Mouse (Mus musculus) neural tube, embryonic 14.5 days (tissue): ENCODE measurements at regions not wholly inside any gene's neighbourhood (a gene's known extent, or its start where the extent isn't known, plus 50 kb on each side); places are given as distances from the start of the nearest gene placed in this dataset.

Source experiments
- ATAC-seq: fragments of 200-750 bp; cut with Nextera tagmentation; 2 replicates; pipeline ENCODE4 v1.8.0; 2017; ENCODE audit warnings: low read depth, mild to moderate bottlenecking, moderate TSS enrichment, moderate library complexity
- H3K27ac ChIP-seq: fragments of 300-500 bp; sonication (generic); 2 replicates; pipeline ENCODE4 v1.5.1; 2014; ENCODE audit warnings: low read depth, mild to moderate bottlenecking, control low read depth, low read length, moderate library complexity, mixed read lengths
- H3K27me3 ChIP-seq: fragments of 300-500 bp; sonication (generic); 2 replicates; pipeline ENCODE4 v1.6.1; 2014; ENCODE audit warnings: low read length; ENCODE audit not compliant: control insufficient read depth, insufficient read depth
- H3K36me3 ChIP-seq: fragments of 300-500 bp; sonication (generic); 2 replicates; pipeline ENCODE4 v1.6.1; 2014; ENCODE audit warnings: low read length, mixed read lengths; ENCODE audit not compliant: control insufficient read depth, insufficient read depth
- H3K4me1 ChIP-seq: fragments of 300-500 bp; sonication (generic); 2 replicates; pipeline ENCODE4 v1.6.1; 2014; ENCODE audit warnings: low read length; ENCODE audit not compliant: control insufficient read depth, insufficient read depth
- H3K4me2 ChIP-seq: fragments of 300-500 bp; sonication (generic); 2 replicates; pipeline ENCODE4 v1.6.1; 2014; ENCODE audit warnings: mild to moderate bottlenecking, low read depth, low read length, control low read depth
- H3K4me3 ChIP-seq: fragments of 300-500 bp; sonication (generic); 2 replicates; pipeline ENCODE4 v1.5.1; 2014; ENCODE audit warnings: low read depth, low read length, control low read depth, mixed read lengths
- H3K9ac ChIP-seq: fragments of 300-500 bp; sonication (generic); replicated peaks from 2 replicates; pipeline ENCODE4 v1.6.1; 2014; ENCODE audit warnings: low read depth, mild to moderate bottlenecking, control low read depth, low read length, mixed read lengths
- H3K9me3 ChIP-seq: fragments of 300-500 bp; sonication (generic); 2 replicates; pipeline ENCODE4 v1.6.1; 2016; ENCODE audit warnings: low read length; ENCODE audit not compliant: control insufficient read depth
- WGBS: fragments of 180-500 bp; shearing (Covaris S2); extraction: QIAGEN DNeasy Blood & Tissue Kit; methylation state at CpG from one replicate; pipeline ENCODE4 v1.1.7; 2014; 5-methylcytosine and 5-hydroxymethylcytosine counted together

GRCm38 (mm10) chr4:12474421-12474820, 302.6 kb upstream of the Fam92a start:
- ATAC-seq = no peak
- no peak overlapping the region for H3K27ac ChIP-seq
- no peak overlapping the region for H3K4me2 ChIP-seq

GRCm38 (mm10) chr4:12461701-12462100, 289.9 kb upstream of the Fam92a start:
- no peak overlapping the region for H3K9ac ChIP-seq
- no peaks in the 10 kb centered on the region for H3K36me3 ChIP-seq
- no peak for ATAC-seq
- H3K27me3 ChIP-seq = no peaks in the 10 kb centered on the region
- no peak overlapping the region for H3K4me2 ChIP-seq
- H3K9me3 ChIP-seq = no peaks in the 10 kb centered on the region
- no peak overlapping the region for H3K4me3 ChIP-seq
- H3K27ac ChIP-seq = no peak overlapping the region
- WGBS = 66% methylated on average over 2 of the region's 2 CpGs
- H3K4me1 ChIP-seq = no peaks in the 10 kb centered on the region

More at GRCm38 (mm10) chr4:12474421-12474820, 302.6 kb upstream of the Fam92a start:
- Histone ChIP-seq H3K4me3 (no peak overlapping the region), H3K27me3 (no peaks in the 10 kb centered on the region), H3K4me1 (0 out of 2 replicates have a peak, but pooled peaks cover 5% of the 10 kb centered on the region), H3K9me3 (no peaks in the 10 kb centered on the region), H3K9ac (no peak overlapping the region), H3K36me3 (no peaks in the 10 kb centered on the region)
- WGBS = 26% methylated on average over 1 of the region's 1 CpGs

GRCm38 (mm10) chr4:12461251-12461650, 289.4 kb upstream of the Fam92a start:
- Histone ChIP-seq H3K4me3 (no peak overlapping the region), H3K9me3 (no peaks in the 10 kb centered on the region), H3K9ac (no peak overlapping the region), H3K4me1 (no peaks in the 10 kb centered on the region), H3K27me3 (no peaks in the 10 kb centered on the region), H3K4me2 (no peak overlapping the region), H3K36me3 (no peaks in the 10 kb centered on the region), H3K27ac (no peak overlapping the region)
- 49% methylated on average over 4 of the region's 4 CpGs for whole genome bisulfite sequencing
- no peak for ATAC-seq

GRCm38 (mm10) chr4:12457978-12458597, 286.3 kb upstream of the Fam92a start:
- ATAC-seq = no peak
- H3K27ac ChIP-seq = no peak overlapping the region
- no peak overlapping the region for H3K4me3 ChIP-seq
- H3K9me3 ChIP-seq = no peaks in the 10 kb centered on the region
- WGBS = 82% methylated on average over 8 of the region's 8 CpGs
- H3K9ac ChIP-seq = no peak overlapping the region
- H3K27me3 ChIP-seq = no peaks in the 10 kb centered on the region
- no peaks in the 10 kb centered on the region for H3K36me3 ChIP-seq
- H3K4me1 ChIP-seq = no peaks in the 10 kb centered on the region
- H3K4me2 ChIP-seq = no peak overlapping the region

- ATAC-seq = no peak
- Histone ChIP-seq H3K36me3 (no peaks in the 10 kb centered on the region), H3K4me3 (no peak overlapping the region), H3K27me3 (no peaks in the 10 kb centered on the region), H3K9ac (no peak overlapping the region), H3K4me1 (no peaks in the 10 kb centered on the region), H3K9me3 (no peaks in the 10 kb centered on the region), H3K4me2 (no peak overlapping the region), H3K27ac (no peak overlapping the region)
- WGBS = 86% methylated on average over 2 of the region's 2 CpGs
These were observed 280.3 kb upstream of the Fam92a start for GRCm38 (mm10) chr4:12452086-12452485.

GRCm38 (mm10) chr4:12425507-12425906, 253.7 kb upstream of the Fam92a start:
- Histone ChIP-seq H3K4me3 (no peak overlapping the region), H3K27ac (no peak overlapping the region), H3K27me3 (no peaks in the 10 kb centered on the region), H3K4me2 (no peak overlapping the region), H3K4me1 (no peaks in the 10 kb centered on the region), H3K9ac (no peak overlapping the region), H3K9me3 (no peaks in the 10 kb centered on the region), H3K36me3 (no peaks in the 10 kb centered on the region)
- 40% methylated on average over 3 of the region's 3 CpGs for WGBS
- no peak for ATAC-seq

GRCm38 (mm10) chr4:12421628-12422319, 250.0 kb upstream of the Fam92a start:
- no peak overlapping the region for H3K4me2 ChIP-seq
- no peaks in the 10 kb centered on the region for H3K36me3 ChIP-seq
- no peaks in the 10 kb centered on the region for H3K27me3 ChIP-seq
- no peaks in the 10 kb centered on the region for H3K9me3 ChIP-seq
- WGBS = 40% methylated on average over 16 of the region's 16 CpGs
- no peaks in the 10 kb centered on the region for H3K4me1 ChIP-seq
- peak; percentile 69 for ATAC-seq
- no peak overlapping the region for H3K4me3 ChIP-seq
- no peak overlapping the region for H3K9ac ChIP-seq
- no peak overlapping the region for H3K27ac ChIP-seq

- Histone ChIP-seq H3K4me2 (no peak overlapping the region), H3K4me3 (no peak overlapping the region), H3K9me3 (no peaks in the 10 kb centered on the region), H3K4me1 (no peaks in the 10 kb centered on the region), H3K27me3 (no peaks in the 10 kb centered on the region), H3K36me3 (no peaks in the 10 kb centered on the region), H3K27ac (no peak overlapping the region), H3K9ac (no peak overlapping the region)
- 50% methylated on average over 3 of the region's 3 CpGs for WGBS
- ATAC-seq = no peak
These were observed 246.3 kb upstream of the Fam92a start for GRCm38 (mm10) chr4:12418086-12418485.

GRCm38 (mm10) chr4:12395344-12395743, 223.5 kb upstream of the Fam92a start:
- no peak overlapping the region for H3K9ac ChIP-seq
- no peaks in the 10 kb centered on the region for H3K27me3 ChIP-seq
- no peaks in the 10 kb centered on the region for H3K9me3 ChIP-seq
- no peak overlapping the region for H3K4me3 ChIP-seq
- no peaks in the 10 kb centered on the region for H3K4me1 ChIP-seq
- H3K4me2 ChIP-seq = no peak overlapping the region
- no peak overlapping the region for H3K27ac ChIP-seq
- WGBS = 86% methylated on average over 1 of the region's 1 CpGs
- ATAC-seq = no peak
- no peaks in the 10 kb centered on the region for H3K36me3 ChIP-seq
